Mouse (Mus musculus) neural tube, embryonic 10.5 days (tissue): ENCODE measurements around the gene Cyp4x1.

ENCODE experiments used
- DNase-seq: peaks from one replicate; pipeline ENCODE4 v3.0.0-alpha.2; 2017; ENCODE audit warnings: low spot score; ENCODE audit errors: extremely low spot score

The Cyp4x1 gene

DNA sequence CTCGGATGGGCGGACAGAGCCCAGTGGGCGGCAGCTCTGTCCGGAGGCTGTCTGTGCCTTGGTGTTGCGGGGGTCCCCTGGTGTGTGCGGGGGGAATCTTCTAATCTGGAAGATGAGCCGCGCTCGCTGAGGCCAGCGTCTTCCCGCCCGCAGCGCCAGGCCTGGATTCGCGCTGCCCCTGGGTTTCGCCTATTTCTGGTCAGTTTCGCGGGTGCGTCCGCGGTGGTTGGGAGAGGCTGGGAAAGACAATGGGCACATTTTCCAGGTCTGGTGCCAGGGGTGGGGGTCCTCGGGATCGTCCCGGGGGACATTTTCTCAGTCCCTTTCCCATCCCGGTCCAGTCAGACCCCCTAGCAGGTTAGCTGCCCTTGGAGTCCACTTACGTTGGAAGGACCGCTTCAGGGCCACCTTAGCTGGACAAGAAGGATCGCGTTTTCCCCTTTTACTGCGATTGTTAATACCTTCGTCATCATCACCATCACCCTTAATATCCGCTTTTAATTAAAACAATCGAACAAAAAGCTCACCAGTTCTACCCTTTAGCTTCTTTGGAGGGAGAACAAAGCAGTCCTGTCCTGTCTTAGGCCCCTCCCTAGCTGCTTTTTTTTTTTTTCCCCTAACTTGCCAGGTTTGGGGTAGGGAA, 76.3 kb downstream of the Cyp4x1 start:
- DNase-seq: peak; percentile 71

- DNase-seq: peak; percentile 78
Observed at GRCm38 (mm10) chr4:115056921-115057673, 77.0 kb downstream of the Cyp4x1 start.

GRCm38 (mm10) chr4:115056371-115056920, 77.6 kb downstream of the Cyp4x1 start, which contains the start of gene Tal1:
TSS of gene Tal1 (plus strand) at chr4:115056426.
- peak; percentile 77 for DNase-seq
